Mouse (Mus musculus) midbrain, embryonic 16.5 days (tissue): ENCODE results near the gene Phf11d. TPM values are rescaled to one million over a fixed set of nuclear protein-coding genes. Genes with fewer than 3 reads are reported as not detected.
"Not testable (repeated sequence)": the region's sequence is repeated elsewhere in the genome, so short reads cannot be mapped to it uniquely, and the experiment has no call there.

Source experiments
- ATAC-seq: fragments of 200-750 bp; cut with Nextera tagmentation; 2 replicates; pipeline ENCODE4 v1.8.0; 2017; ENCODE audit warnings: moderate TSS enrichment
- H3K27ac ChIP-seq: fragments of 300-500 bp; sonication (generic); 2 replicates; pipeline ENCODE4 v1.5.1; 2014; ENCODE audit warnings: mild to moderate bottlenecking, low read length, mixed read lengths
- H3K27me3 ChIP-seq: fragments of 300-500 bp; sonication (generic); 2 replicates; pipeline ENCODE4 v1.6.1; 2014; ENCODE audit warnings: low read depth, low read length, mixed read lengths; ENCODE audit not compliant: control insufficient read depth, insufficient read depth
- H3K36me3 ChIP-seq: fragments of 300-500 bp; sonication (generic); 2 replicates; pipeline ENCODE4 v1.6.1; 2014; ENCODE audit warnings: mild to moderate bottlenecking, low read length, moderate library complexity, mixed read lengths; ENCODE audit not compliant: control insufficient read depth, insufficient read depth
- H3K4me1 ChIP-seq: fragments of 300-500 bp; sonication (generic); 2 replicates; pipeline ENCODE4 v1.6.1; 2014; ENCODE audit warnings: mild to moderate bottlenecking, low read length, mixed read lengths; ENCODE audit not compliant: control insufficient read depth, insufficient read depth
- H3K4me2 ChIP-seq: fragments of 300-500 bp; sonication (generic); 2 replicates; pipeline ENCODE4 v1.6.1; 2014; ENCODE audit warnings: mild to moderate bottlenecking, low read length, mixed read lengths
- H3K4me3 ChIP-seq: fragments of 300-500 bp; sonication (generic); 2 replicates; pipeline ENCODE4 v1.5.1; 2014; ENCODE audit warnings: low read depth, mild to moderate bottlenecking, low read length, moderate library complexity, mixed read lengths
- H3K9ac ChIP-seq: fragments of 300-500 bp; sonication (generic); 2 replicates; pipeline ENCODE4 v1.6.1; 2014; ENCODE audit warnings: low read depth, low read length, mixed read lengths
- H3K9me3 ChIP-seq: fragments of 300-500 bp; sonication (generic); replicated peaks from 2 replicates; pipeline ENCODE4 v1.6.1; 2014; ENCODE audit warnings: mild to moderate bottlenecking, low read length, mixed read lengths; ENCODE audit not compliant: control insufficient read depth, poor library complexity, severe bottlenecking
- WGBS: fragments of 180-500 bp; shearing (Covaris S2); extraction: QIAGEN DNeasy Blood & Tissue Kit; methylation state at CpG from one replicate; pipeline ENCODE4 v1.1.7; 2014; 5-methylcytosine and 5-hydroxymethylcytosine counted together
- polyA plus RNA-seq: library from polyadenylated mRNA; unstranded; fragments of >200 nt; fragmentation: Nextera tagmentation; extraction: Ambion mirVana; gene quantifications from 2 replicates; pipeline ENCODE4 v1.2.1, GENCODE M21; 2015

Phf11d gene
- polyA plus RNA-seq, 1 experiment from 2014 or later: 0.41 TPM

DNA sequence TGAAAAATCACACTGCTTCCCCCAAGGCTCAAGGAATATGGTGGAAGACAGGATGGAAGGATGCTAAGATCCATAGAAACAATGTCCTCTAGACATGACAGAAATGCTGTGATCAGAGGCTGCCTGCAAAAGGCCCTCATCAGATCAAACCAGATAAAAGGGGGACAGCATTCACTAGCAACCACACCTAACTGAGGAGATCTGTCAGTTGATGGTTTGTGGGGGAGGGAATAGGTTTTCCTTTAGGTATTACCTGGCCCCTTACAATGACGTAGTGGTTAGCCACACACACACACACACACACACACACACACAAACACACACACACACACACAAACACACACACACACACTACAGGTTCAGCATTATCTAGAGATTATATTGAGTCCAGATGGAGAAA lies 25.7 kb downstream of the Phf11d start:
- Histone ChIP-seq H3K4me1 (no peaks in the 10 kb centered on the region), H3K4me2 (no peak overlapping the region), H3K36me3 (no peaks in the 10 kb centered on the region), H3K9me3 (no peaks in the 10 kb centered on the region), H3K27ac (no peak overlapping the region), H3K27me3 (no peaks in the 10 kb centered on the region), H3K9ac (no peak overlapping the region), H3K4me3 (no peak overlapping the region)
- ATAC-seq: no peak
- WGBS: 100% methylated on average over 1 of the region's 1 CpGs

DNA sequence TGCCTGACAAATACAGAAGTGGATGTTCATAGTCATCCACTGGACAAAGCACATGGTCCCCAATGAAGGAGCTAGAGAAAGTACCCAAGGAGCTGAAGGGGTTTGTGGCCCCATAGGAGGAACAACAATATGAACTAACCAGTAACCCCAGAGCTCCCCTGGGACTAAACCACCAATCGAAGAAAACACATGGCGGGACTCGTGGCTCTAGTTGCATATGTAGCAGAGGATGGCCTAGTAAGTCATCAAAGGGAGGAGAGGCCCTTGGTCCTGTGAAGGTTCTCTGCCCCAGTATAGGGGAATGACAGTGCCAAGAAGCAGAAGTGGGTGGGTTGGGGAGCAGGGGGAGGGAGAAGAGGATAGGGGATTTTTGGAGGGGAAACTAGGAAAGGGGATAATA lies 29.2 kb downstream of the Phf11d start:
- not testable (repeated sequence) for ATAC-seq, H3K4me1 ChIP-seq, H3K4me2 ChIP-seq, H3K27ac ChIP-seq, H3K27me3 ChIP-seq, H3K4me3 ChIP-seq, H3K9me3 ChIP-seq, H3K36me3 ChIP-seq, H3K9ac ChIP-seq
- 90% methylated on average over 3 of the region's 3 CpGs for WGBS

DNA sequence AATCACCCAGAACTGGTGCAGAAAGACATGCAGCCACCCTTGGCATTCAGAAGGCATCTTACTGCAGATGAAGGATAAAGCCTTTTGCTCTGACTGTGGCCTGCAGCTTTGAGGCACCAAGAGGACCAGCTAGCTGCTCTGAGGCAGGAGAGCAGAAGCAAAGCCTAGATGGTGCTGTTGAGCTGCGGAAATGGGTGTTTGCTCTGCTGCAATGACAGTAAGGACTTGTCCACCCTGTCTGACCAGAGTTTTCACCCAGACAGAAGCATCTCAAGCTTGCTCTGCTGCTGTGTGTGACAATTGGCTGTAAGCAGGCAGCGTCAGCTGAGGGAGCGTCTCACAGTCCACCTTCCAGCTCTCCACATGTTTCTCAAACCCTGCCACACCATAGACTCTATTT lies 34.8 kb downstream of the Phf11d start:
- H3K4me2 ChIP-seq, H3K27me3 ChIP-seq, H3K4me1 ChIP-seq, H3K36me3 ChIP-seq, ATAC-seq, H3K9me3 ChIP-seq, H3K9ac ChIP-seq, H3K4me3 ChIP-seq, H3K27ac ChIP-seq: not testable (repeated sequence)
- WGBS: 60% methylated on average over 3 of the region's 3 CpGs

DNA sequence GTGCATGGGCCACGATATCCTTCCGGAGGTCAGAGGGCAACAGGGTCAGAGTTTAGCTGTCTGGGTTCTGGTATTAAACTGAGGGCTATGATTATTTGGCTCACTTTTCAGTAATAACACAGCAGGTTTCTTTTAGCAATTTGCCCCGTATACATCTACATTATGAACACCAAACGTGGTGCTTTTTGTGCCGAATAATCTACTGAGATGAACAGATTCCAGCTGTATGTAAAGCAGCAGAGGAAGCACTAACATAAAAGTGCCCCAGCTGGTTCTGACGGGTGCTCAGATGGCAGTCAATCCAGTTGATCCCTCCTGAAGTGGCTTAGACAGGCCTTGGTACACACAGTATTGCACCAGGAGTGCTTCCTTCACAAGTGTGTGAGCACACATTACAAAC lies 45.3 kb downstream of the Phf11d start:
- 76% methylated on average over 6 of the region's 6 CpGs for WGBS
- not testable (repeated sequence) for H3K4me2 ChIP-seq, H3K4me1 ChIP-seq, H3K9me3 ChIP-seq, H3K9ac ChIP-seq, H3K27me3 ChIP-seq, H3K4me3 ChIP-seq, H3K36me3 ChIP-seq, H3K27ac ChIP-seq, ATAC-seq

DNA sequence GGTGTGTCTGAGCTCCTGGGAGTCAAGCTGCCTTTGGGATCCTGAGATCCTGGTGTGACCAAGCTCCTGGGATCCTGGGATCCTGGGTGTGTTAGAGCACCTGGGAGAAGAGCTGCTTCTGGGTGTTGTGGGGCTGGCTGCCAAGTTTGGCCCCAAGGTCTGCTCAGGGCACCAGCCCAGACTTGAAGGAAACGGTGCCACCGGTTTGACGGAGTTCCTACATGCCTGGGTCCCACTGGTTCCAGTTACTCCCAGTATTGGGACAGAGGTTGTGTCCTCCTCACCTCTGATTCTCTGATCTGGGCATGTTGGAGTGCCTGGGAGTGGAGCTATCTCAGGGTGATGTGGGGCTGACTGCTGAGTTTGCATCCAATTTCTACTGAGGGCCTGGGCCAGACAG lies 46.2 kb downstream of the Phf11d start:
- H3K4me2 ChIP-seq, H3K9ac ChIP-seq, H3K36me3 ChIP-seq, H3K9me3 ChIP-seq, H3K27me3 ChIP-seq, H3K4me3 ChIP-seq, ATAC-seq, H3K27ac ChIP-seq, H3K4me1 ChIP-seq: not testable (repeated sequence)
- WGBS: 91% methylated on average over 3 of the region's 3 CpGs

Other genes with a start within 250 kb of the Phf11d start
- gene 1700129C05Rik, start 222.6 kb downstream of the Phf11d start, polyA plus RNA-seq: not detected in 2 replicates
- not detected in 2 replicates for gene Gm5142, start 186.7 kb downstream of the Phf11d start, polyA plus RNA-seq
- gene Rcbtb1, start 164.3 kb downstream of the Phf11d start, polyA plus RNA-seq: 49.9 and 57.4 TPM in 2 replicates
- gene Gm6904, start 105.3 kb downstream of the Phf11d start, polyA plus RNA-seq: not detected in 2 replicates
- not detected in 2 replicates for gene Phf11a, start 67.9 kb downstream of the Phf11d start, polyA plus RNA-seq
- 0.24 TPM in 1 of 2 replicates, not detected in the other for gene Phf11b, start 24.1 kb downstream of the Phf11d start, polyA plus RNA-seq
- gene Phf11c, start 29.9 kb upstream of the Phf11d start, polyA plus RNA-seq: 0.10 and 0.21 TPM in 2 replicates
- gene Setdb2, start 75.4 kb upstream of the Phf11d start, polyA plus RNA-seq: 6.0 and 7.3 TPM in 2 replicates
- gene Cab39l, start 75.5 kb upstream of the Phf11d start, polyA plus RNA-seq: 22.2 and 22.4 TPM in 2 replicates
- gene Cdadc1, start 232.5 kb upstream of the Phf11d start, polyA plus RNA-seq: 31.8 and 33.6 TPM in 2 replicates